Mouse (Mus musculus): ENCODE measurements at regions not wholly inside any gene's neighbourhood (a gene's known extent, or its start where the extent isn't known, plus 50 kb on each side); places are given as distances from the start of the nearest gene placed in this dataset.

DNA sequence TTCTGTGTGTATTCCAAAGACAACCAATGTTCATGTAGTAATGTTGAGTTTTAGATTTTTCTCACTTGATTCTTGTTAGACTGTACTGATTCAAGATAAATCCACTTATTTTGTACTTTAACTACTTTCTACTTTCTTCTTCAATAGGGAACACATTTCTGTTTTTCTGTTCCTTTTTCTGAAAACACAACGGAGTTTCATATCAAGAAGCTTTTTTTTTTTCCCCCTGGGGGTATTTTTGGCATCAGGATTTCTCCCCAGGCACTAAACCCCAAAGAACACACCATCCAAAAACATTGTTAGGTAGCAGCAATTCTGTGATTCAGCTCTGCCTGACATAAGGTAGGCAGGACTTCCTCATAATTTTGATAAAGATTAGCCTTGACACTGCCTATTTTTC lies 1200.7 kb downstream of the Gsdmc2 start:
- Histone ChIP-seq H3K9ac (ENCODE audit: low read depth, low read length) (no peak overlapping the region), H3K27me3 (replicated peaks; ENCODE audit: control insufficient read depth, insufficient read depth, low read length) (no peaks in the 10 kb centered on the region), H3K4me2 (ENCODE audit: low read depth, low read length) (no peak overlapping the region), H3K4me1 (ENCODE audit: control insufficient read depth, insufficient read depth, low read length) (no peaks in the 10 kb centered on the region), H3K27ac (replicated peaks; ENCODE audit: low read depth, low read length) (no peak overlapping the region), H3K9me3 (ENCODE audit: control insufficient read depth, low read length) (no peaks in the 10 kb centered on the region), H3K36me3 (ENCODE audit: control insufficient read depth, insufficient read depth, low read length) (no peaks in the 10 kb centered on the region), H3K4me3 (ENCODE audit: low read depth, low read length) (no peak overlapping the region)
- WGBS = 70% methylated on average over 1 of the region's 1 CpGs
- ATAC-seq (ENCODE audit: low read depth) = no peak
- DNase-seq (ENCODE audit: low spot score) = no peak

DNA sequence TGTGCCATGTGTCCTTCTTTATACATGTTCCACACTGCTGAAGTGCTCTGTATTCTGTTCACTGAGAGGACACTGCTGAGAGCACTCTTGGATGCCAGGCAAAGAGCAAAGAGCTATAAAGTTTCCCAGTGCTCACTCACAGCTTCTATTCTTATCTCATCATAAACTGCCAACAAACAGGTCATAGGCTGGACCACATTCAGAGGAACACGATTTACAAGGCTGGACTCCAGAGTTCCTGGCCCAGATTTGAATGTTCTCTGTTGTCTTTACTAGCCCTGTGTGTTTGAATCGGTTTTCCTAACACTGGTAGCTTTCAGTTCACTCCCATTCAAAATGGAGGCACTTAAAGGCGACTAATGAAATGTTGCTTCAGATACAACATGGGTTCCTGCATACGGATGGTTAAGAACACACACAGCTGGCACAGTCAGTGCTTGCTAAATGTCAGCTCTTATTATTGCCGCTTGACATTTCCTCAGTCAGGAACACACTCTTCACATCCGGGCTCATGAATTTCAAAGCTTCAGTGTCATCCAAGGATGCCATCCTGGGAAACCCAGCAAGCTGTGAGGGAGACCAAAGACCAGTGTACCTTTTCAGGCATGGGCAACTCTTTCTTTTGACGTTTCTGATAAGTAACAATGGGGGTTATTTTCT lies 1203.8 kb downstream of the Gsdmc2 start:
- Histone ChIP-seq H3K4me2 (ENCODE audit: low read depth, low read length) (no peak overlapping the region), H3K9me3 (ENCODE audit: control insufficient read depth, low read length) (no peaks in the 10 kb centered on the region), H3K27ac (replicated peaks; ENCODE audit: low read depth, low read length) (no peak overlapping the region), H3K4me3 (ENCODE audit: low read depth, low read length) (no peak overlapping the region), H3K4me1 (ENCODE audit: control insufficient read depth, insufficient read depth, low read length) (no peaks in the 10 kb centered on the region), H3K9ac (ENCODE audit: low read depth, low read length) (no peak overlapping the region), H3K36me3 (ENCODE audit: control insufficient read depth, insufficient read depth, low read length) (no peaks in the 10 kb centered on the region), H3K27me3 (replicated peaks; ENCODE audit: control insufficient read depth, insufficient read depth, low read length) (no peaks in the 10 kb centered on the region)
- DNase-seq (ENCODE audit: low spot score) (no peak), ATAC-seq (ENCODE audit: low read depth) (no peak)
- 73% methylated on average over 7 of the region's 7 CpGs for WGBS

- no peaks in the 10 kb centered on the region for H3K36me3 ChIP-seq (ENCODE audit: control insufficient read depth, insufficient read depth, low read length)
- H3K4me1 ChIP-seq (ENCODE audit: control insufficient read depth, insufficient read depth, low read length) = no peaks in the 10 kb centered on the region
- H3K27me3 ChIP-seq (replicated peaks; ENCODE audit: control insufficient read depth, insufficient read depth, low read length) = no peaks in the 10 kb centered on the region
- ATAC-seq (ENCODE audit: low read depth) = no peak
- no peaks in the 10 kb centered on the region for H3K9me3 ChIP-seq (ENCODE audit: control insufficient read depth, low read length)
- WGBS = 87% methylated on average over 7 of the region's 7 CpGs
- H3K4me2 ChIP-seq (ENCODE audit: low read depth, low read length) = no peak overlapping the region
- no peak for DNase-seq (ENCODE audit: low spot score)
- no peak overlapping the region for H3K4me3 ChIP-seq (ENCODE audit: low read depth, low read length)
- no peak overlapping the region for H3K9ac ChIP-seq (ENCODE audit: low read depth, low read length)
- no peak overlapping the region for H3K27ac ChIP-seq (replicated peaks; ENCODE audit: low read depth, low read length)
These were observed 1219.6 kb downstream of the Gsdmc2 start for GRCm38 (mm10) chr15:62625406-62625805.

DNA sequence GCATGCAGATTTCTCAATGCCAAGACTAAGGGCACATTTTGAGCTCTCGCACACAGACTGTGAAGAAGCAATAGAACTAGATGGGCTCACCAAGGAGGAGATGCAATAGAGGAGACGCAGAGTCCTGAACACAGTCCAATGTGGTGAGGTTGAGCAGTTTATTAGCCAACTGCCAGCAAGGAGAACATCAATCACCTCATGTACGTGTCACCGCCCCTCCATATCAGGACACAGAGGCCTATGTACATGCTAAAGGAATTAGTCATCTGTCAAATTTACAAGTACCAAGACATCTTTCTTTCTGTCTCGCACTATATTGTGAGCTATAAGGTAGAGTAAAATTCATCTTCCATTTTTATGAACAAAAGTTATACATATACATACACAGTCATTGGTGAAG lies 1228.9 kb downstream of the Gsdmc2 start:
- H3K4me1 ChIP-seq (ENCODE audit: control insufficient read depth, insufficient read depth, low read length) = no peaks in the 10 kb centered on the region
- H3K27ac ChIP-seq (replicated peaks; ENCODE audit: low read depth, low read length) = no peak overlapping the region
- WGBS = 90% methylated on average over 5 of the region's 5 CpGs
- no peak overlapping the region for H3K9ac ChIP-seq (ENCODE audit: low read depth, low read length)
- no peak for DNase-seq (ENCODE audit: low spot score)
- H3K4me2 ChIP-seq (ENCODE audit: low read depth, low read length) = no peak overlapping the region
- H3K27me3 ChIP-seq (replicated peaks; ENCODE audit: control insufficient read depth, insufficient read depth, low read length) = no peaks in the 10 kb centered on the region
- no peaks in the 10 kb centered on the region for H3K36me3 ChIP-seq (ENCODE audit: control insufficient read depth, insufficient read depth, low read length)
- no peaks in the 10 kb centered on the region for H3K9me3 ChIP-seq (ENCODE audit: control insufficient read depth, low read length)
- no peak overlapping the region for H3K4me3 ChIP-seq (ENCODE audit: low read depth, low read length)
- no peak for ATAC-seq (ENCODE audit: low read depth)

DNA sequence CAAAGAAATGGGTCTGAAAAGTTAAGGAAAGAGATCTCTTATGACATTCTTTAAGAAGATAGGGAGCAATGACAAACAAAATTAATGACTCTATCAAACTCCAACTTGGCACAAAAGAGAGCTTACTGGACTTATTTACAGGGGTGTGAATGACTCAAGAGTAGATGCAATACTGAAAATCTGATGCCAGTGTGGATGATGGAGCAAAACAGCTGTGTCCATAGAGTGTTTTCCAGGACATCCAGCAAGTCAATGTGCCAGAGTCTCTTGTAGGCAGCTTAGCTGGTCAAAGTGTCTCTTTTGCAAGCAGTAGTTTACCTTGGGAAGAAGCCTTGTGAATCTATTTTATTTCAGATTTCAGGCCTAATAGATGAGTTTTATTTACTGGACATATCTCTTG lies 1248.2 kb downstream of the Gsdmc2 start:
- no peaks in the 10 kb centered on the region for H3K9me3 ChIP-seq (ENCODE audit: control insufficient read depth, low read length)
- DNase-seq (ENCODE audit: low spot score) (no peak), ATAC-seq (ENCODE audit: low read depth) (no peak)
- H3K4me1 ChIP-seq (ENCODE audit: control insufficient read depth, insufficient read depth, low read length) = no peaks in the 10 kb centered on the region
- H3K4me2 ChIP-seq (ENCODE audit: low read depth, low read length) = no peak overlapping the region
- no peak overlapping the region for H3K4me3 ChIP-seq (ENCODE audit: low read depth, low read length)
- no peaks in the 10 kb centered on the region for H3K36me3 ChIP-seq (ENCODE audit: control insufficient read depth, insufficient read depth, low read length)
- H3K9ac ChIP-seq (ENCODE audit: low read depth, low read length) = no peak overlapping the region
- no peaks in the 10 kb centered on the region for H3K27me3 ChIP-seq (replicated peaks; ENCODE audit: control insufficient read depth, insufficient read depth, low read length)
- no peak overlapping the region for H3K27ac ChIP-seq (replicated peaks; ENCODE audit: low read depth, low read length)

GRCm38 (mm10) chr15:62588580-62588979 lies 1256.4 kb downstream of the Gsdmc2 start:
- no peak overlapping the region for H3K9ac ChIP-seq (ENCODE audit: low read depth, low read length)
- ATAC-seq (ENCODE audit: low read depth) (no peak), DNase-seq (ENCODE audit: low spot score) (no peak)
- H3K4me3 ChIP-seq (ENCODE audit: low read depth, low read length) = no peak overlapping the region
- H3K9me3 ChIP-seq (ENCODE audit: control insufficient read depth, low read length) = no peaks in the 10 kb centered on the region
- no peaks in the 10 kb centered on the region for H3K4me1 ChIP-seq (ENCODE audit: control insufficient read depth, insufficient read depth, low read length)
- H3K36me3 ChIP-seq (ENCODE audit: control insufficient read depth, insufficient read depth, low read length) = no peaks in the 10 kb centered on the region
- WGBS = 66% methylated on average over 3 of the region's 3 CpGs
- H3K4me2 ChIP-seq (ENCODE audit: low read depth, low read length) = no peak overlapping the region
- H3K27me3 ChIP-seq (replicated peaks; ENCODE audit: control insufficient read depth, insufficient read depth, low read length) = no peaks in the 10 kb centered on the region
- H3K27ac ChIP-seq (replicated peaks; ENCODE audit: low read depth, low read length) = no peak overlapping the region

DNA sequence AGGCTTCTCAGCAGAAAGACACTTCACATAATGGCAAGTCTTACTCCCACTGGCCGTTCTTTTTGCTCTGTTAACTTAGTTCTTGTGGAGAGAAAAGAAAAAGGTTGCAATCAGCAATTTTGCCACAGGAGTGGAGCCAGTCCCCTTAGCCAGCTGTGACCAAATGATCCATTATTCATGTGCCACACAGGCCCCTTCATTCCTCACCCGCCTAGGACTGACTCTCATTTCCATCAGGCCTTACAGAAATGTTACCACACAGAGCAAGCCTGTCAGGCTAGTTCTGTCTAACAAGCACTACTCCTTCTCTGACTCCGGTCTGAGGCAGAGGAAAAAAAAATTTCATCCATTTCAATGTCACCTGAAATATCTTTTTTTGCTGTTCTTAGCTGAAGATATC lies 1266.2 kb downstream of the Gsdmc2 start:
- H3K36me3 ChIP-seq (ENCODE audit: control insufficient read depth, insufficient read depth, low read length) = no peaks in the 10 kb centered on the region
- H3K27me3 ChIP-seq (replicated peaks; ENCODE audit: control insufficient read depth, insufficient read depth, low read length) = no peaks in the 10 kb centered on the region
- no peak overlapping the region for H3K27ac ChIP-seq (replicated peaks; ENCODE audit: low read depth, low read length)
- DNase-seq (ENCODE audit: low spot score) = peak; percentile 15
- no peak overlapping the region for H3K9ac ChIP-seq (ENCODE audit: low read depth, low read length)
- no peaks in the 10 kb centered on the region for H3K4me1 ChIP-seq (ENCODE audit: control insufficient read depth, insufficient read depth, low read length)
- H3K4me2 ChIP-seq (ENCODE audit: low read depth, low read length) = no peak overlapping the region
- H3K4me3 ChIP-seq (ENCODE audit: low read depth, low read length) = no peak overlapping the region
- no peak for ATAC-seq (ENCODE audit: low read depth)
- 45% methylated on average over 3 of the region's 3 CpGs for WGBS
- H3K9me3 ChIP-seq (ENCODE audit: control insufficient read depth, low read length) = no peaks in the 10 kb centered on the region

DNA sequence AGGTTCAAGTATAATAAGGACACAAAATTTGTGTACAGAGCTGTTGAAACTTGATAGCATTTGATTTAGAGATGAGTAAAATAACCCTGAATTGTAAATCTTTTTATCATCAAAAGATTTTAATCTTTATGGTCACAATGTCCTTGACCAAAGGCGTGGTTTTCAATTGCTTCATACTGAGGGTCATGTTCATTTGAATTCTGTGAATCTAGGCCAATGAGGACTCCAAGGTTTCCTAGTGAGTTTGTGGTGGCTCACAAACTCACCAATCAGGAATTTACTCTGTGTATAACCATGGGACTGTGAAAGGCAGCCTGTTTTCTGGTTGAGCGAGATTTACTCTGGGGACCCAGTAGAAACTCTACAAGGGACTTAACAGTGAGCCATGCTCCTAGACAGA lies 1269.2 kb downstream of the Gsdmc2 start:
- DNase-seq (ENCODE audit: low spot score) = no peak
- 81% methylated on average over 2 of the region's 2 CpGs for WGBS
- Histone ChIP-seq H3K36me3 (ENCODE audit: control insufficient read depth, insufficient read depth, low read length) (no peaks in the 10 kb centered on the region), H3K9me3 (ENCODE audit: control insufficient read depth, low read length) (no peaks in the 10 kb centered on the region), H3K27ac (replicated peaks; ENCODE audit: low read depth, low read length) (no peak overlapping the region), H3K4me3 (ENCODE audit: low read depth, low read length) (no peak overlapping the region), H3K4me1 (ENCODE audit: control insufficient read depth, insufficient read depth, low read length) (no peaks in the 10 kb centered on the region), H3K9ac (ENCODE audit: low read depth, low read length) (no peak overlapping the region), H3K4me2 (ENCODE audit: low read depth, low read length) (no peak overlapping the region), H3K27me3 (replicated peaks; ENCODE audit: control insufficient read depth, insufficient read depth, low read length) (no peaks in the 10 kb centered on the region)
- ATAC-seq (ENCODE audit: low read depth) = no peak

- H3K27ac ChIP-seq (replicated peaks; ENCODE audit: low read depth, low read length) = no peak overlapping the region
- WGBS = 58% methylated on average over 7 of the region's 7 CpGs
These were observed 1273.2 kb downstream of the Gsdmc2 start for GRCm38 (mm10) chr15:62571803-62572202.

More at GRCm38 (mm10) chr15:62571803-62572202, 1273.2 kb downstream of the Gsdmc2 start:
- ATAC-seq (ENCODE audit: low read depth) = no peak
- H3K9ac ChIP-seq (ENCODE audit: low read depth, low read length) = no peak overlapping the region
- H3K4me3 ChIP-seq (ENCODE audit: low read depth, low read length) = no peak overlapping the region
- no peaks in the 10 kb centered on the region for H3K36me3 ChIP-seq (ENCODE audit: control insufficient read depth, insufficient read depth, low read length)
- H3K27me3 ChIP-seq (replicated peaks; ENCODE audit: control insufficient read depth, insufficient read depth, low read length) = no peaks in the 10 kb centered on the region
- no peaks in the 10 kb centered on the region for H3K4me1 ChIP-seq (ENCODE audit: control insufficient read depth, insufficient read depth, low read length)
- H3K4me2 ChIP-seq (ENCODE audit: low read depth, low read length) = no peak overlapping the region
- peak; percentile 40 for DNase-seq (ENCODE audit: low spot score)
- H3K9me3 ChIP-seq (ENCODE audit: control insufficient read depth, low read length) = no peaks in the 10 kb centered on the region
